ENCODE assay signal across 33 mouse cellular contexts in the genomic region with DNA sequence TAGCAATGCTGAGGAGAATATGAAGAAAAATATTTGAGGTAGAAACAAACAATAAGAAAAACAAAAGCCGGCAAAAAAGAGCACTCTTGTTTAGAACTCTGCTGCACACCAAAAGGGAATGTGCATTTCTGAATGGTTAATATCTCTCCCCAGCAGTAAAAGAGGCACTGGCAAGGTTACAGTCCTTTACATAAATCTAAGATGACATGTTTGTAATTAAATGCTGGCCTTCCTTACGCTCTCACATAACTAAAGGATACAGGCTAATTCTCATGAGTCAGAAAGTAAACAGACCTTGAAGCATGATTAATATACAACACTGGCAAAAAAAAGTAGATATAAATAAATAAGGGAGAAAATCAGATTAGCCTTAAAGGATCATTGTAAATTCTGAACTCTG. TPM values are rescaled to one million over a fixed set of nuclear protein-coding genes. Genes with fewer than 3 reads are reported as not detected.
A peak's percentile ranks its signal among the peaks of the same experiment; 100 is the strongest.
DNase-seq lines count a peak whose midpoint lies in the region; ATAC-seq and TF ChIP-seq lines count a peak whose summit lies in the region.
"Had no signal": no experiment of that assay in that cellular context is flagged by ENCODE, and none has a peak within 500 bp of the region (broad histone marks: within the 10 kb centered on the region; RNA-seq: fewer than 3 reads in every experiment).

No protein-coding gene starts in this region.

- H3K4me3 ChIP-seq in kidney, embryonic 15.5 days (replicated peaks), result no peak overlapping the region
- no peak overlapping the region for H3K4me3 ChIP-seq in midbrain, postnatal 0 days (ENCODE audit: low read depth, low read length)
- H3K4me3 ChIP-seq in midbrain, embryonic 11.5 days (ENCODE audit: low read depth, low read length), result no peak overlapping the region
- H3K4me3 ChIP-seq in limb, embryonic 15.5 days, result no peak overlapping the region
- H3K4me3 ChIP-seq: forebrain, embryonic 13.5 days; gastrocnemius, adult 2 months; heart, embryonic 10.5 days; left cerebral cortex, adult 2 months; midbrain, embryonic 12.5 days had no signal

- no peak for TF ChIP-seq CTCF in midbrain, postnatal 0 days (IDR thresholded peaks at IDR 0.05)

- no peak overlapping the region for H3K4me2 ChIP-seq in kidney, embryonic 15.5 days
- H3K4me2 ChIP-seq in midbrain, postnatal 0 days (ENCODE audit: low read depth, low read length, poor library complexity, severe bottlenecking), result no peak overlapping the region
- H3K4me2 ChIP-seq in midbrain, embryonic 11.5 days, result no peak overlapping the region
- H3K4me2 ChIP-seq in limb, embryonic 15.5 days, result no peak overlapping the region
- H3K4me2 ChIP-seq: forebrain, embryonic 13.5 days; hindbrain, embryonic 14.5 days; midbrain, embryonic 12.5 days had no signal

- no peaks in the 10 kb centered on the region for H3K9me3 ChIP-seq in kidney, embryonic 15.5 days (replicated peaks)
- no peaks in the 10 kb centered on the region for H3K9me3 ChIP-seq in midbrain, postnatal 0 days (ENCODE audit: low read length)
- H3K9me3 ChIP-seq in midbrain, embryonic 11.5 days (ENCODE audit: control insufficient read depth, low read length), result no peaks in the 10 kb centered on the region
- no peaks in the 10 kb centered on the region for H3K9me3 ChIP-seq in limb, embryonic 15.5 days
- H3K9me3 ChIP-seq: forebrain, embryonic 13.5 days; heart, embryonic 10.5 days; midbrain, embryonic 12.5 days had no signal

- H3K36me3 ChIP-seq in kidney, embryonic 15.5 days, result no peaks in the 10 kb centered on the region
- H3K36me3 ChIP-seq in midbrain, postnatal 0 days (ENCODE audit: insufficient read depth, low read length), result no peaks in the 10 kb centered on the region
- no peaks in the 10 kb centered on the region for H3K36me3 ChIP-seq in midbrain, embryonic 11.5 days (ENCODE audit: control insufficient read depth, insufficient read depth, low read length)
- H3K36me3 ChIP-seq in limb, embryonic 15.5 days, result no peaks in the 10 kb centered on the region
- H3K36me3 ChIP-seq: heart, embryonic 10.5 days; midbrain, embryonic 12.5 days had no signal

- no peaks in the 10 kb centered on the region for H3K27me3 ChIP-seq in kidney, embryonic 15.5 days
- no peaks in the 10 kb centered on the region for H3K27me3 ChIP-seq in midbrain, postnatal 0 days (ENCODE audit: insufficient read depth, low read length)
- no peaks in the 10 kb centered on the region for H3K27me3 ChIP-seq in midbrain, embryonic 11.5 days (ENCODE audit: control insufficient read depth, insufficient read depth, low read length)
- no peaks in the 10 kb centered on the region for H3K27me3 ChIP-seq in limb, embryonic 15.5 days
- H3K27me3 ChIP-seq: forebrain, embryonic 13.5 days; midbrain, embryonic 12.5 days had no signal

- ATAC-seq in kidney, embryonic 15.5 days (replicated peaks; ENCODE audit: low FRiP score), result peak; percentile 76; the same call in 1 of the 2 replicates
- no peak for ATAC-seq in midbrain, postnatal 0 days (ENCODE audit: low FRiP score)
- no peak for ATAC-seq in midbrain, embryonic 11.5 days (ENCODE audit: low FRiP score)
- no peak for ATAC-seq in limb, embryonic 15.5 days (ENCODE audit: insufficient number of reproducible peaks, low FRiP score, low TSS enrichment, low read depth)
- ATAC-seq: forebrain, embryonic 13.5 days; inflammation-experienced regulatory T-cells, adult 6 months; lung, postnatal 0 days had no signal

- no peak overlapping the region for H3K9ac ChIP-seq in kidney, embryonic 15.5 days
- H3K9ac ChIP-seq in midbrain, postnatal 0 days (replicated peaks; ENCODE audit: low read length, poor library complexity, severe bottlenecking), result no peak overlapping the region
- no peak overlapping the region for H3K9ac ChIP-seq in midbrain, embryonic 11.5 days (ENCODE audit: low read length)
- no peak overlapping the region for H3K9ac ChIP-seq in limb, embryonic 15.5 days
- H3K9ac ChIP-seq: forebrain, embryonic 13.5 days; hindbrain, embryonic 14.5 days; midbrain, embryonic 12.5 days had no signal

- 36% methylated on average over 2 of the region's 2 CpGs for WGBS in kidney, embryonic 15.5 days
- 63% methylated on average over 2 of the region's 2 CpGs for WGBS in midbrain, postnatal 0 days
- WGBS in midbrain, embryonic 11.5 days, result 82% methylated on average over 2 of the region's 2 CpGs
- WGBS in limb, embryonic 15.5 days, result 35% methylated on average over 2 of the region's 2 CpGs

- H3K27ac ChIP-seq in kidney, embryonic 15.5 days, result no peak overlapping the region
- H3K27ac ChIP-seq in midbrain, postnatal 0 days (ENCODE audit: low read depth, low read length), result no peak overlapping the region
- H3K27ac ChIP-seq in midbrain, embryonic 11.5 days (ENCODE audit: low read depth, low read length), result no peak overlapping the region
- H3K27ac ChIP-seq in limb, embryonic 15.5 days, result 0 out of 2 replicates have a peak overlapping the region, but pooled peaks have one; percentile 22
- H3K27ac ChIP-seq: forebrain, embryonic 13.5 days; gastrocnemius, adult 2 months; heart, embryonic 10.5 days; hindbrain, embryonic 14.5 days; left cerebral cortex, adult 2 months; midbrain, embryonic 12.5 days had no signal

- no peak for DNase-seq in kidney, adult 9 months
- DNase-seq in midbrain, postnatal 0 days (ENCODE audit: low spot score), result peak; percentile 7
- DNase-seq in midbrain, embryonic 11.5 days (ENCODE audit: low spot score, missing footprints), result no peak
- peak; percentile 38 for DNase-seq in adipocyte (ENCODE audit: low spot score)
- no peak for DNase-seq in heart, adult 8-10 months (ENCODE audit: low spot score)
- DNase-seq in layer of hippocampus, adult 18-20 months (ENCODE audit: low spot score in 2 of 2), result no peak
- DNase-seq: adrenal gland, postnatal 36 days; cerebellum, adult 9-11 months; gastrocnemius, adult 2 months; heart, postnatal 4 days; layer of hippocampus, adult 9-11 months had no signal

- H3K4me1 ChIP-seq in kidney, embryonic 15.5 days, result no peaks in the 10 kb centered on the region
- no peaks in the 10 kb centered on the region for H3K4me1 ChIP-seq in midbrain, postnatal 0 days (ENCODE audit: insufficient read depth, low read length)
- no peaks in the 10 kb centered on the region for H3K4me1 ChIP-seq in midbrain, embryonic 11.5 days (ENCODE audit: control insufficient read depth, insufficient read depth, low read length)
- H3K4me1 ChIP-seq in limb, embryonic 15.5 days, result no peaks in the 10 kb centered on the region
- H3K4me1 ChIP-seq: forebrain, embryonic 13.5 days; heart, embryonic 10.5 days; midbrain, embryonic 12.5 days had no signal

RNA-seq across cellular contexts. Expression of gene Epyc, which starts 6.5 kb away (rescaled TPM):
- 0.53 and 0.66 TPM in 2 replicates for polyA plus RNA-seq in kidney, embryonic 15.5 days (2015; fragmentation: Nextera tagmentation; extraction: Ambion mirVana)
- total RNA-seq in midbrain, postnatal 0 days (2014; rRNA removed), result 0.55 and 0.57 TPM in 2 replicates
- 0.54 and 0.98 TPM in 2 replicates for polyA plus RNA-seq in midbrain, postnatal 0 days (2015; fragmentation: Nextera tagmentation; extraction: Ambion mirVana)
- polyA plus RNA-seq in midbrain, embryonic 11.5 days (2014; fragmentation: Nextera tagmentation; extraction: Ambion mirVana), result 5.1 and 5.5 TPM in 2 replicates
- 53.5 and 55.8 TPM in 2 replicates for polyA plus RNA-seq in limb, embryonic 15.5 days (2015; fragmentation: Nextera tagmentation; extraction: Ambion mirVana)
- total RNA-seq in heart, adult 8-10 months (2022), result under 1 TPM; 0.24 to 0.55 (median 0.31) TPM
- total RNA-seq in layer of hippocampus, adult 18-20 months (2021), result not detected
- total RNA-seq: common myeloid progenitor, adult 5-6 weeks; MEL; monocyte, adult 5-6 weeks had no signal
- polyA plus RNA-seq: C2C12; inflammation-experienced regulatory T-cells, adult 6 months; liver, adult 2 months; liver, embryonic 16.5 days; lung, postnatal 0 days; small intestine, adult 2 months had no signal

RNA-seq across cellular contexts. Expression of gene Ccer1, which starts 42.5 kb away (rescaled TPM):
- polyA plus RNA-seq in kidney, embryonic 15.5 days (2015; fragmentation: Nextera tagmentation; extraction: Ambion mirVana), result not detected in 2 replicates
- not detected in 2 replicates for total RNA-seq in midbrain, postnatal 0 days (2014; rRNA removed)
- polyA plus RNA-seq in midbrain, postnatal 0 days (2015; fragmentation: Nextera tagmentation; extraction: Ambion mirVana), result not detected in 2 replicates
- polyA plus RNA-seq in midbrain, embryonic 11.5 days (2014; fragmentation: Nextera tagmentation; extraction: Ambion mirVana), result not detected in 2 replicates
- polyA plus RNA-seq in limb, embryonic 15.5 days (2015; fragmentation: Nextera tagmentation; extraction: Ambion mirVana), result not detected in 2 replicates
- total RNA-seq in heart, adult 8-10 months (2022), result not detected
- total RNA-seq in layer of hippocampus, adult 18-20 months (2021), result not detected
- total RNA-seq: adrenal gland, postnatal 36 days; common myeloid progenitor, adult 5-6 weeks; gastrocnemius, adult 2 months; heart, postnatal 4 days; left cerebral cortex, adult 2 months; left cerebral cortex, postnatal 36 days; liver, adult 2 months; MEL; monocyte, adult 5-6 weeks had no signal
- polyA plus RNA-seq: C2C12; forebrain, embryonic 13.5 days; heart, embryonic 10.5 days; heart, embryonic 16.5 days; hindbrain, embryonic 14.5 days; inflammation-experienced regulatory T-cells, adult 6 months; liver, adult 2 months; liver, embryonic 16.5 days; lung, postnatal 0 days; midbrain, embryonic 12.5 days; neural tube, embryonic 11.5 days; small intestine, adult 2 months; urinary bladder, adult 2 months had no signal

RNA-seq across cellular contexts. Expression of gene Kera, which starts 43.7 kb away (rescaled TPM):
- 0.32 and 0.68 TPM in 2 replicates for polyA plus RNA-seq in kidney, embryonic 15.5 days (2015; fragmentation: Nextera tagmentation; extraction: Ambion mirVana)
- not detected in 2 replicates for total RNA-seq in midbrain, postnatal 0 days (2014; rRNA removed)
- polyA plus RNA-seq in midbrain, postnatal 0 days (2015; fragmentation: Nextera tagmentation; extraction: Ambion mirVana), result not detected in 2 replicates
- polyA plus RNA-seq in midbrain, embryonic 11.5 days (2014; fragmentation: Nextera tagmentation; extraction: Ambion mirVana), result 0.19 and 0.21 TPM in 2 replicates
- polyA plus RNA-seq in limb, embryonic 15.5 days (2015; fragmentation: Nextera tagmentation; extraction: Ambion mirVana), result 192 and 198 TPM in 2 replicates
- total RNA-seq in heart, adult 8-10 months (2022), result not detected
- total RNA-seq in layer of hippocampus, adult 18-20 months (2021), result not detected
- total RNA-seq: adrenal gland, postnatal 36 days; common myeloid progenitor, adult 5-6 weeks; heart, postnatal 4 days; left cerebral cortex, adult 2 months; left cerebral cortex, postnatal 36 days; liver, adult 2 months; MEL; monocyte, adult 5-6 weeks had no signal
- polyA plus RNA-seq: C2C12; gonadal fat pad, adult 2 months; heart, embryonic 10.5 days; hindbrain, embryonic 14.5 days; inflammation-experienced regulatory T-cells, adult 6 months; liver, adult 2 months; lung, postnatal 0 days; small intestine, adult 2 months; testis, adult 2 months had no signal

Comparison
In these comparisons a context has a peak if more than half of its experiments do, and no peak if none do; other contexts are left out.
1. DNase-seq: peak in midbrain, postnatal 0 days (single experiment) and adipocyte (single experiment); none in kidney, adult 9 months (single experiment), midbrain, embryonic 11.5 days (single experiment), heart, adult 8-10 months (single experiment) and layer of hippocampus, adult 18-20 months (0 of 2).
2. RNA of gene Kera, which starts 43.7 kb away (polyA plus RNA-seq): 192 to 198 TPM in limb, embryonic 15.5 days; 0.32 to 0.68 TPM in kidney, embryonic 15.5 days, 0.19 to 0.21 TPM in midbrain, embryonic 11.5 days and not detected in midbrain, postnatal 0 days; every median in the first group is over 100 times any median in the second.